Mouse (Mus musculus) naive thymus-derived CD4-positive, alpha-beta T cell, adult 2 months (primary cell): ENCODE results near the gene Actl6b.

Source experiments
- DNase-seq: peaks from one replicate; pipeline ENCODE4 v3.0.0-alpha.2; 2011; ENCODE audit warnings: low read depth

Gene Actl6b

DNA sequence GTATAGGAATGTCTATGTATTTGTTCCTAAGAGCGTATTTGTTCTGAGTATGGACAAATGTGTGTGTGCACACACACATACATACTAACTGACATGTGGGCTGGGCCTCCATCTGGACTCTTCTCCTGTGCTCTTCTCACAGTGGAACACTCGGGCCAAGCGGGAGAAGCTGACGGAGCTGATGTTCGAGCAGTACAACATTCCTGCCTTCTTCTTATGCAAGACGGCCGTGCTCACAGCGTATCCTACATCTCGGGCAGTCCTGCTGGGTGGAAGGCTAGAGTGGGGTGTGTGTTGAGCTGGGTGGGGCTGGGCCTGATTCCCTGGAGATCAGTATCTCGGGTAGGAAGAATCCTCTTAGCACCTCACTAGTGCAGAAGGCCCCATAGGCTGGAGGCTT is 9.6 kb downstream of the Actl6b start:
- no peak for DNase-seq

DNA sequence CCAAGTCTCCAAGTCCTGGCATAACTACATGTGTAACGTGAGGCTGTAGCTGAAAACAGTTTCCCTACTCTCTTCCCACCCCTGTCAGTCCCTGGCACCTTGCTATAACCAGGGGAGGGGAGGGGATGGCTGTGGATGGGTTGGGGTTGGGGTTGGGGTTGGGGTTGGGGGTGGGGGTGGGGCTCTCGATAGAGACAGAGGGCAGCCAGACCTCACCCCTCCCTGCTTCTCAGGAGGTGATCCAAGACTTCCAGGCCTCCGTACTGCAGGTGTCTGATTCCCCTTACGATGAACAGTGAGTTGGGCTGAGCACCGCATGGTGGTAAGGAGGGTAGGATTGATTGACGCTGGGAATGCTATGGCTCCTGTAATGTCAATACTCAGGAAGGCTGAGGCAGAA is 12.4 kb downstream of the Actl6b start:
- DNase-seq: no peak

DNA sequence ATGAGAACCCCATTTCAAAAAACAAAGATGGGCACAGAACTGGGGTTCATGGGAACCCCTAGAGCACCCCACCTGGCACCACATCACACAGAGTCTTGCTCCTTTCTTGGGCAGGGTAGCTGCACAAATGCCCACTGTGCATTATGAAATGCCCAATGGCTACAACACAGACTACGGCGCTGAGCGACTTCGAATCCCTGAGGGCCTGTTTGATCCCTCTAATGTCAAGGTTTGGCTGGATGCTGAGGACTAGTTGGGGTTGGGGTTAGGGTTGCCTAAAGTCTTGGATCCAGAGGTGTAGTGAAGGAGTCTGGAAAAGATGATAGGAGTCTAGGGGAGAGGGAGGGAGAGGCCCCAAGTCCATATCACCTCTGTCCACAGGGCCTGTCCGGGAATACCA is 13.1 kb downstream of the Actl6b start:
- no peak for DNase-seq

DNA sequence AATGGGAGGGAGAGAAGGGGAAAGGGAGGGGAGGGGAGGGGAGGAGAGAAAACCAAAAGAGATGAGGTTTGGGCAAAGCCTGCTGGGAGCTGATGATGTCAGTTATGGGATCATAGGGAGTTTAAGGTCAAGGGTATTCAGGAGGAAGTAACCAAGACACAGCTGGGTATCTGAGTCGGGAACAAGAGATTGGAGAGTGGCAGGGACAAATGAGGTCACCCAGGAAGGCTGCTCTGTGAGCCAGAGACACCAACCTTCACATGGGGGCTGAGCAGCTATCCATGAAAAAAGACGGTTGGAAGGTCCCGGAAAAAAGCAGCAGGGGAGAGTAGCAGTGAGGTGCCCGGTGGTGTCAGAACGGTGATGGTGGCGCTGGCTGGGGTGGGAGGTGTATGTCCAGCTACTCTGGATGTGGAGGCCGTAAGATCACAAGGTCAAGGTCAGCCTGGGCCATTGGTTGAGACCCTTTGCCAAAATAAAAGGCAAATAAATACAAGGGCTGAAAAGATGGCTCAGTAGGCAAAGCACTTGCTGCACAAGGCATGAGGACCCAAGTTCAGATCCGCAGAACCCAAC is 15.0 kb downstream of the Actl6b start:
- no peak for DNase-seq

DNA sequence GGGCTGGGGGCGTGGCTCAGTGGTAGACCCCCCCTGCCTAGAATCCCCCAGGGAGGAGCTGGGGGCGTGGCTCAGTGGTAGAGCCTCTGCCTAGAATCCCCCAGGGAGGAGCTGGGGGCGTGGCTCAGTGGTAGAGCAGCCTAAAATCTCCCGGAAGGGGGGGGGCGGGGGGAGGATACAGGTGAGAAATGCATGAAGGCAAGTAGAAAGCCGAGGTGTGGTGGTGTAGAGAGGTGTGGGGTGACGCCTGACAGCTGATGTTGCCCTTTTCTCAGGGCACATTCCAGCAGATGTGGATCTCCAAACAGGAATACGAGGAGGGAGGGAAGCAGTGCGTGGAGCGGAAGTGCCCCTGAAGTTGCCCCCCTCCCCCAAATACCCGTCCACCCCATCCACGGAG is 15.7 kb downstream of the Actl6b start:
- DNase-seq: no peak

DNA sequence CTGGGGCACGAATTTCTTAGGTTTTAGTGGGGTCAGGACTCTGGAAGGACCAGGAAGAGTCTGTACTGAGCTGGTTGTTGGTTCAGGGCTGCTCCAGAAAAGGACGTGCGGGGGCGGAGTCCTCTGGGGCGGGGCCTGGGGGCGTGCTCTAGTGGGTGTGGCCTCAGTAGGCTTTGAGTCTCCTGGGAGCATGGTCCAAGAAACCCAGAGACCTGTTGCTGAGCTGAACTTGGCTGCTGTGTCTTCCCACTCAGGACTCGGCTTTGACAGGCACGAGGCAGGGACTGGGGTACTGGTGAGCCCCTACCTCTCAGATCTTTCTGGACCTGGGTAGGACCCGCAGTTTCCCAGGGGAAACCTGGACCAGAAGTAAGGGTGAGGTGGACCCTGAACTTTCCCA is 16.3 kb downstream of the Actl6b start, which contains the start of gene Tfr2:
Gene Tfr2 (plus strand): TSS at position 176 of the 400 bp plus-strand sequence.
- peak; percentile 68 for DNase-seq

DNA sequence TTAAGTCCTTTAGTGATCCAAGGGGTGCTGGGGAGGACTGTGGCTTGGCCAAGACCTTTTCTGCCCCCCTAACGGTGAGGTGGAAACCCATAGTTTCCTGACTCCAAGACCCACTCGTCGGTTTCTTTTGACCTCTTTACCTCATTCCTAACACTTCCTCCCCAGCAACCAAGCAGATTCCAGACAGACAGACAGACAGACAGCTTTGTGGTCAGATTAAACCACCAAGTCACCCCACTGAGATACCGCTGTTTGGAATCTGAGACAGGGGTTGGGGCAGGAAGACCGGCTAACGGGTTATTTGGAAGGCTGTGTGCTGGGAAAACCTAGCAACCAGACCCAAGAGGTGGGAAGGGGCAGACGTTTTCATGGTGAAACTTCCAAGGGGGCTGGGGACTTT is 16.9 kb downstream of the Actl6b start:
- peak; percentile 25 for DNase-seq

DNA sequence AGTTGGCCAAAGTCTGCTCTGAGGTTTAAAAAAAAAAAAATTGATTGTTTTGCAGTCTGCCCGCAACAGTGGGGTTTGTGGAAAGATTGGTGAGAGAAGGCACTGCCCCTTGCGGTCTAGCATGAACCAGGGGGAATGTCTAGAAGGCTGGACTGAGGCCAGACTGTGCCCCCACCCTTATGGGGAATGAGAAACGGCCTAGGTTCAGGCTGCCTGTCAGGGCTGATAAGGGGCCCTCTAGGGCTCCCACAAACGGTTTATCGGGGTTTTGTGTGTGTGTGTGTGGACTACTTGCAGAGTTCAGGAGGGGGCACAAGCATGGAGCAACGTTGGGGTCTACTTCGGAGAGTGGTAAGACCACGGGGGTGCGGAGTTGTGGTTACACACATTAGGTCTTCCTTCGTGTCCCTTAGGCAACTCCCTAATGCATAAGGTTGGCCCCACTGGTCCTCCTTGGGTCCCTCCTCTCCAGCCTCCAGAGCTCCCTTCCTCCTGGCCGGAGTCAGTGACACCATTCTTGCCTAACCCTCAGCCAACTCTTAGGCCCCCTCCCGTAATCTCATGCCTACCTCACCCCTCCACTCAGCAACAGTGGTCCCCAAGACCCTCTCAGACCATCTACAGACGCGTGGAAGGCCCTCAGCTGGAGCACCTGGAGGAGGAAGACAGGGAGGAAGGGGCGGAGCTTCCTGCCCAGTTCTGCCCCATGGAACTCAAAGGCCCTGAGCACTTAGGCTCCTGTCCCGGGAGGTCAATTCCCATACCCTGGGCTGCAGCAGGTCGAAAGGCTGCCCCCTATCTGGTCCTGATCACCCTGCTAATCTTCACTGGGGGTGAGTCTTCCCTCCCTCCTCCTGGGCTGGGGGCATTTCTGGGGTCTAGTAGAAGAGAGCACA is 17.6 kb downstream of the Actl6b start:
- no peak for DNase-seq

DNA sequence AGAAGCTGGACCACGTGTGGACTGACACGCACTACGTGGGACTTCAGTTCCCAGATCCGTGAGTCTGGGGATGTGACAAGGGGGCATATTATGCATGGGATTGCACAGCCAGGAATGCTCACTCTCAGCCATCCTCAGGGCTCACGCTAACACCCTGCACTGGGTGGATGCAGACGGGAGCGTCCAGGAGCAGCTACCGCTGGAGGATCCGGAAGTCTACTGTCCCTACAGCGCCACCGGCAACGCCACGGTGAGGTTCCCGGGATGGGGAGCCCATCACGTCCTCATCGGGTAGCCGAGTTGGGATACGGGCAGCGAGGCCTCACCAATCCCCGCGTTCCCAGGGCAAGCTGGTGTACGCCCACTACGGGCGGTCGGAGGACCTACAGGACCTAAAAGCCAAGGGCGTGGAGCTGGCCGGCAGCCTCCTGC is 21.2 kb downstream of the Actl6b start:
- DNase-seq: no peak

DNA sequence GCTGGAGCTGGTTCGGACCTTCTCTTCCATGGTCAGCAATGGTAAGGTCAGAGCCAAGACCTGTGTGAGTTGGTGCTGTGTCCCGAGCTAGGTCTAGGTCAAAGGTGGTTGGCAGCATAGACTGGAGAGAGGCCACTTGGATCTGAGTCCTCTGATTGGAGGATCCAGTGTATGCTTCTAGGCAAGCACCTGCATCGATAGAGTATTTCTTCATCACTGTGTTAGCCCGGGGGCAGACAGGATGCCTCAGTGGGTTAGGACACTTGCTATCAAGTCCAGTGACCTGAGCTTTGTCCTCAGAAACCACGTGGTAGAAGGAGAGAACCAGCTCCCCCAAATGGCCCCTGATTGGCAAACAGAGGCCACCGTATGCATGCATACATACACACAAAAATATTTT is 26.9 kb downstream of the Actl6b start:
- DNase-seq: no peak

DNA sequence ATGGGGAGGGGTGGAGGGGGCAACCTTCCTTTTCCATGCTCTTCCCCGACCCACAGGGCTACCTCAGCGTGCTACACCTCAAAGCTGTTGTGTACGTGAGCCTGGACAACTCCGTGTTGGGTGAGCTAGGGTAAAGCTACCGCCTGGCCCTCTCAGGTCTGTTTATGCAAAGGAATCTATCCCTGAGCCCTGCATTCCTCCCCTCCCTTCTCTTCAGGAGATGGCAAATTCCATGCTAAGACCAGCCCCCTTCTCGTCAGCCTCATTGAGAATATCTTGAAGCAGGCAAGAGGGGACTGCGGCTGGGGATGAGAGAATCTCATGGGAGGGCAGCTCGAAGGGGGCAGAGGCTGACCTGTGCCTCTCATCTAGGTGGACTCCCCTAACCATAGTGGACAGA is 29.4 kb downstream of the Actl6b start:
- no peak for DNase-seq

DNA sequence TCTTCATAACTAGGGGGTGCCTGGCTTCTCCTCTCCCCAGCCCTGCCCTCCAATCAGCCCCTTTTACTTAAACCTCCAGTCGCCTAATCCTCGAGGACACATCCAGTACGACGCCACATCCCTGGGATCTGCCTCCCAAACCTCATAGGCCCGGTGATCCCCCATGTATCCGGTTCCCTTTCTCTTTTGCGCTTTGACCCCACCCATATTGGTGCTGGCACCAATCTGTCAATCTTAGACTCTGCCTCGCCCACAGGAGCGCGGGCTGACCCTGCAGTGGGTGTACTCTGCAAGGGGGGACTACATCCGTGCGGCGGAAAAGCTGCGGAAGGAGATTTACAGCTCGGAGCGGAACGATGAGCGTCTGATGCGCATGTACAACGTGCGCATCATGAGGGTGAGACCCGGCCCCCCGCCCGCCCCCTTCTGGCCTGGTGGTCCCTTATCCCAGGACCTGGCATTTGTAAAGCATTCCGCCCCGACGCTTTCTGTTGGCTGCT is 30.4 kb downstream of the Actl6b start:
- no peak for DNase-seq

DNA sequence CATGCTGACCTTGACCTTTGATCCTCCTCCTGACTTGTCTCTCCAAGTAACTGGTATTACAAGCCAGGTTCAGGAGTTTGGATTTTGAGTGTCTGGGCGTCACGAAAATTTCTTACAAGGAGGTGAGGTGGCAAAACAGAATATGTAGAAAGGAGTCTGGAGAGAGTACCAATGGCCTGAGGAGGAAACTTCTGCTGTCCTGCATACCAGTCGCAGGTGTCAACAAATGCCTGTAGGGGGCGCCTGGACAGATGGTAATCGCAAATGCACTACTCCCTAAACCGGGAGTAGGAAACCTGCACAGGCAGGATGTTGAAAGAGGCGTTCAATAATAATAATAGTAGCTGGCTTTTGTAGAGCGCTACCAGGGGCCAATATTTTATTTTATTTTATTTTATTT is 31.7 kb downstream of the Actl6b start:
- DNase-seq: peak; percentile 81

DNA sequence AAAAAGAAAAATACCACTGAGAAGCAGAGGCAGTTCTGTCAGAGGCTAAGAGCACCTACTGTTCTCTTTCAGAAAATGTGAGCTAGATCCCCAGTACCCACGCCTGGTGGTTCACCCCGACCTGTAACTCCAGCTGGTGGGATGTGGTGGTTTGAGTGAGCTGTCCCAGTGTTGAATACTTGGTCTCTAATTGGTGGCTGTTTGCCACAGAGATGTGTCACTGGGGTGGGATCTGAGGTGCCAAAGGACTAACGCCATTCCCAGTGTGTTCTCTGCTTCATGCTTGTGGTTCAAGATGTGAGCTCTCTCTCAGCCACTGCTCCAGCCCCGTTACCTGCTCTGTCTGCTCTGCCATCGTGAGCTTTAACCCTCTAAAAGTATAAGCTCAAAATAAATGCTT is 37.2 kb downstream of the Actl6b start:
- no peak for DNase-seq

DNA sequence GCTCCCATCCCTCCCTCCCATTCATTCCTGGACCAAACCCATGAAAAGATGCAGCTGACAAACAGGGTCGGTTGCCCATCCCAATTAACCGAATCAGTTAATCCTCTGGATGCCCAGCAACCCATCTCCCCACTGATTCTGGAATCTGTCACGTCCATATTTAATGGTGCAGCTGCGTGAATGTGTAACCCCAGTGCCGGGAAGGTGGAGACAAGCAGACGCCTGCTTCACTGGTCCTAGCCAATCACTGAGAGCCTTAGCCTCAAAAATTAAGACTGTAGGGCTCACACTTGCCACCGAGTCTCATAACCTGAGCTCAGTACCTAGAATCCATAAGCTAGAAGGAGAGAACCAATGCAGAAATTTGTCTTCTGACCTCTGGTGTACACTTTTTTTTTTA is 42.6 kb downstream of the Actl6b start:
- DNase-seq: no peak

DNA sequence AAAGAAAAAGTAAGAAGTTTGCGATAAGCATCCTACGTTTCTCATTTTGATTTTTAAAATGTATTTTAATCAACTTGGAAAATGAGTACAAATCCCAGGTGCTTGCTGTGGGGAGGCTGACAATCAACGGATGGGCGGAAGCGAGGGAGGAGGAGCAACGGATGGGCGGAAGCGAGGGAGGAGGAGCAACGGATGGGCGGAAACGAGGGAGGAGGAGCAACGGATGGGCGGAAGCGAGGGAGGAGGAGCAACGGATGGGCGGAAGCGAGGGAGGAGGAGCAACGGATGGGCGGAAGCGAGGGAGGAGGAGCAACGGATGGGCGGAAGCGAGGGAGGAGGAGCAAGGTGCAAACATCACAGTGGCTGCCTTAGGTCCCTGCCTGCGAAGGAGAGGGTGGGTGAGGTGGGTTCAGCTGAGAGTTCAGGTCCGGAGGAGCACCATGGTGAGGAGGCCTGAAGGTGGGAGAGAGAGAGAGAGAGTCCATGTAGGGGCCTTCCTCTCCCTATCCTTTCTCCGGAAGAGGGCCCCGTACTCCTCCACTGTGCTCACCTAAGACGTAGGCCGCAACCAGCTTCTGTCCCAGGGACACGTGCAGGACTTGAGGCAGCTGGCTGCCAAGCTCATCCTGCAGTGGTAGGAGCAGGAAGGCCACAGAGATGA is 43.4 kb downstream of the Actl6b start:
- DNase-seq: peak; percentile 89

DNA sequence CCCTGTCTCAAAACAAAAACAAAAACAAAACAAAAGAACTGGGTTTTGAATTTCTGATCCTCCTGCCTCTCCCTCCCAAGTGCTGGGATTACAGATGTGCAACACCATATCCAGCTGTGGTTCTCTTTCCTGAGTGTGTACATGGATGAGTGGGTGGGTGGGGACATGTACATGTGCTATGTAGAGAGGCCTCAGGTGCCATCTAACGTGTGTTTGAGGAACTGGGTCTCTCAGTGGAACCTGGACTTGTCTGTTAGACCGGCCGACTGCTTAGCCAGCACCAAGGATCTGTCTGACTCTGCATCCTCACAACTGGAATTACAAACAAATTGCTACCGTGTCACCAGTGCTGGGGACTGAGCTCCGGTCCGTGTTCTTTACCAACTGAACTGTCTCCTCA is 44.3 kb downstream of the Actl6b start:
- peak; percentile 22 for DNase-seq

DNA sequence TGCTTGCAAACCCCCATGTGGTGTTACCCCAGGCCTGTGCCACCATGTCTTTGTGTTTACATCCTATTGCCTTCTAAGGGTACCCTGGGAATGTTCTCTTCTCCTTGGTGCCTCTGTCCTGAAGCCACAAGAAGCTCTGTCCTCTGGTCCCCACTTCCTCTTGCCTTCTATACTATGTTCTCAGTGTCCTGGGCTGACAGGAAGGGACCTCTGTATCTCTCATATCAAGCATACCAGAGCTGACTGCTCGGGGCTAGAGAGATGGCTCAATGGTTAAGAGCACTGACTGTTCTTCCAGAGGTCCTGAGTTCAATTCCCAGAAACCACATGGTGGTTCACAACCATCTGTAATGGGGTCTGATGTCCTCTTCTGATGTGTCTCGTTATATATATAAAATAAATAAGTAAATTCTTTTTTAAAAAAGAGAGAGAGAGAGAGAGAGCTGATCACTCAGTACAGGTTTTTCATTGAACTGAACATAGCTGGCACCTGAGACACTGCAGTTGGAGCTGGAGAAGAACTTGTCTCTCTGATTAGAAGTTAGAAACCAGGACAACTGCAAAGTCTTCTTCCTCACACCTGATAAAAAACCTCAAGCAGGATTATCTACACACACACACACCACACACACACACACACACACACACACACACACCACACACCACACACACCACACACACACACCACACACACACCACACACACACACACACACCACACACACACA is 44.9 kb downstream of the Actl6b start:
- peak; percentile 23 for DNase-seq

DNA sequence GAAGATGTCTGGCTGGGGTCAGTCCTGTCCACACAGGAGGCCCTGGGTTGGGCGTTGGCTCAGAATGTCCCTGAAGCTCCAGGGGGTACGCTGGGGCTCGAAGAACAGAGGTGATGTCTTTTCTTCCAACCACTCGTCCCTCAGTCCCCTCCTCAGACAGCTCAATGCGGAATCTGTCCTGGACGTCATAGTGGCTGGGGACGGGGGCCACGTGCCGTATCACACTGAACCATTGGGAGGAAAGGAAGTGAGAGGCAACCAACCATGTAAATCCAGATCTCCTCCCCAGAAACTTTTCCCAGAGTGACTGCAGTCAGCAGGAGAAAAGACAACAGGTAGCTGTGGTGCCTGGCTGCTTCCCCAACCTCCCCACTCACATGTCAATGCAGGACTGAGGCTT is 46.3 kb downstream of the Actl6b start:
- DNase-seq: peak; percentile 46

DNA sequence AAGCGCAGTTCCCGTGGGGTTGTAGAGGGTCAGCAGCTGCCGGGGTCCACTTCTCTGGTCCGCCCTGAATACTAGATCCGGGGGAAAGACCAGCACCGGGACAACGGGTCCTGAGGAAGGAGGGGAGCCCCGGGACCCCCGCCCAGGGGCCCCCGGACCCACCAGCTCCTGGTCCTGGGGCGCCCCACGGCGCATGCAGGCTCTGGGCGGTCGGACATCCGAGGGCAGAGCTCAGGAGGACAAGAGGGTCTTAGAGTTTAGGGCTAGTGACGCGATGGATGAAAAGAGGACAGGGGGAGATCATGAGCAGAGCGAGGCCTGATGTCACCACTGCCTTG is 46.9 kb downstream of the Actl6b start:
- DNase-seq: no peak

DNA sequence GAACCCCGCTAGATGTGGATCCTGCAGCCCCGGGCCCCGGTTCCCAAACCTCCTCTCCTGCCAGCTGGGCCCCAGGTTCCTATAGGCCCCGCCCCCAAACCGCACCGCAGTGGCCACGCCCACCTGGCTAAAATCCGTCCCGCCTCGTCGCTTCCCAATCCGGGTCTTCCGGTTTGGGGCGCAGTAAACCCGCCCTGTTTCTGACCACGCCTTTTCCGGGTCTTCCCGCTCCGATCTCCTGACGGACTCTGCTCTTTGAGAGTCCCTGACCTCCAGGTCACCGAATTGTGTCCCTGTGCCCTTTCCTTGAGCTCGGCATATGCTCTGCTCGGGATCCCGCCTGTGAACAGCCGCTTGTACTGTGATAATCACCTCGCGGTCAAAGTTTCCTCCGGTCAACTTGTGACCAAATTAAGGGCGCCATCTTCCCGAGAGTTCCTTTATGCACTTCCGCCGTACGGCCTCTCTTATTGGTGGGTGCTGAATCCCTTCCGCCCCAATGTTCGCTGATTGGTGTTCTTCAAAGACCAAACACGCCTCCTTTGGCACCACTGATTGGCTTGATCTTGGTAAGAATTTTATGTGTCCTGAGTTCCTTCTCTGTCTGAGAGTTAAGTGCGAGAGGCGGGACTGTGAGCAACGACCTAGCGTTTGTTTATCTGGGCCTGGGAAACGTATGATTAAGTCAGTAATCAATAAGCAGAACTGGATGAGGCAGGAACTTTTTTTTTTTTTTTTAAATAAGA is 47.5 kb downstream of the Actl6b start, which contains the start of gene Mospd3:
Gene Mospd3 (minus strand): TSS at position 440 of the 746 bp plus-strand sequence.
- peak; percentile 98 for DNase-seq

DNA sequence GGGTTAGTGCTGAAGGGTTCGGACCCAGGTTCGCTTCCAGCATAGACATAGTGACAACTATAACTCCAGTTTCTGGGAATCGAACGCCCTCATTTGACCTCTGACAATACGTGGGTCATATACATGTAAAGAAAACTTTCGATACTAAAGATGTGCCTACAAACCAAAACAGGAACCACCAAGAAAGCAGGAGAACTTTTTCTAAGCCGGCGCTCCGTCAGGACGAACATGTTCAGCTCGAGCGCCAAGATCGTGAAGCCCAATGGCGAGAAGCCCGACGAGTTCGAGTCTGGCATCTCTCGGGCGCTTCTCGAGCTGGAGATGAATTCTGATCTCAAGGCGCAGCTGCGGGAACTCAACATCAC is 48.0 kb downstream of the Actl6b start:
- DNase-seq: no peak
